Mouse (Mus musculus): ENCODE measurements around the gene Larp4. TPM values are rescaled to one million over a fixed set of nuclear protein-coding genes. Genes with fewer than 3 reads are reported as not detected.

Gene Larp4
- polyA plus RNA-seq, 1 experiment from 2014 or later = 17.3 TPM

GRCm38 (mm10) chr15:100058143-100058542 lies 88.3 kb downstream of the Larp4 start:
- H3K9me3 ChIP-seq (ENCODE audit: low read length) = no peaks in the 10 kb centered on the region
- no peak for TF ChIP-seq CTCF (IDR thresholded peaks at IDR 0.05; ENCODE audit: low read depth)
- TF ChIP-seq EP300 (IDR thresholded peaks at IDR 0.05; ENCODE audit: low read depth) = peak; percentile 83
- peak; percentile 76 for ATAC-seq
- no peak overlapping the region for H3K4me2 ChIP-seq (ENCODE audit: low read depth, low read length)
- H3K9ac ChIP-seq (replicated peaks) = no peak overlapping the region
- no peak overlapping the region for H3K4me3 ChIP-seq (ENCODE audit: low read depth, low read length)
- no peaks in the 10 kb centered on the region for H3K27me3 ChIP-seq (ENCODE audit: insufficient read depth, low read length)
- DNase-seq = no peak
- 38% methylated on average over 3 of the region's 3 CpGs for WGBS (ENCODE audit: insufficient replicate concordance)
- 0 out of 2 replicates have a peak, but pooled peaks cover 3% of the 10 kb centered on the region for H3K36me3 ChIP-seq (replicated peaks; ENCODE audit: insufficient read depth, low read length)
- H3K4me1 ChIP-seq (ENCODE audit: insufficient read depth) = peaks cover 24% of the 10 kb centered on the region
- 0 out of 2 replicates have a peak overlapping the region, but pooled peaks have one; percentile 24 for H3K27ac ChIP-seq (ENCODE audit: low read depth)

- no peak overlapping the region for H3K9ac ChIP-seq (replicated peaks)
- DNase-seq (no peak), ATAC-seq (no peak)
- 62% methylated on average over 11 of the region's 11 CpGs for WGBS (ENCODE audit: insufficient replicate concordance)
- H3K36me3 ChIP-seq (replicated peaks; ENCODE audit: insufficient read depth, low read length) = 0 out of 2 replicates have a peak, but pooled peaks cover under 1% of the 10 kb centered on the region
- H3K4me3 ChIP-seq (ENCODE audit: low read depth, low read length) = no peak overlapping the region
- no peak overlapping the region for H3K27ac ChIP-seq (ENCODE audit: low read depth)
- peaks cover 28% of the 10 kb centered on the region for H3K4me1 ChIP-seq (ENCODE audit: insufficient read depth)
- no peaks in the 10 kb centered on the region for H3K27me3 ChIP-seq (ENCODE audit: insufficient read depth, low read length)
- TF ChIP-seq EP300 (IDR thresholded peaks at IDR 0.05; ENCODE audit: low read depth) (no peak), CTCF (IDR thresholded peaks at IDR 0.05; ENCODE audit: low read depth) (no peak)
- H3K9me3 ChIP-seq (ENCODE audit: low read length) = no peaks in the 10 kb centered on the region
- no peak overlapping the region for H3K4me2 ChIP-seq (ENCODE audit: low read depth, low read length)
Observed at GRCm38 (mm10) chr15:100058912-100059311, 89.0 kb downstream of the Larp4 start.

GRCm38 (mm10) chr15:100059626-100060311 lies 89.9 kb downstream of the Larp4 start:
- no peaks in the 10 kb centered on the region for H3K9me3 ChIP-seq (ENCODE audit: low read length)
- ATAC-seq (no peak), DNase-seq (no peak)
- no peaks in the 10 kb centered on the region for H3K27me3 ChIP-seq (ENCODE audit: insufficient read depth, low read length)
- no peak for TF ChIP-seq EP300 (IDR thresholded peaks at IDR 0.05; ENCODE audit: low read depth)
- H3K9ac ChIP-seq (replicated peaks) = no peak overlapping the region
- 79% methylated on average over 7 of the region's 7 CpGs for WGBS (ENCODE audit: insufficient replicate concordance)
- H3K36me3 ChIP-seq (replicated peaks; ENCODE audit: insufficient read depth, low read length) = no peaks in the 10 kb centered on the region
- no peak overlapping the region for H3K27ac ChIP-seq (ENCODE audit: low read depth)
- H3K4me2 ChIP-seq (ENCODE audit: low read depth, low read length) = no peak overlapping the region
- H3K4me1 ChIP-seq (ENCODE audit: insufficient read depth) = peaks cover 28% of the 10 kb centered on the region
- no peak overlapping the region for H3K4me3 ChIP-seq (ENCODE audit: low read depth, low read length)

GRCm38 (mm10) chr15:100060513-100061140 lies 90.8 kb downstream of the Larp4 start:
- H3K27ac ChIP-seq (ENCODE audit: low read depth) = peak overlapping the region; percentile 23; the same call in 1 of the 2 replicates
- ATAC-seq = no peak
- no peak overlapping the region for H3K9ac ChIP-seq (replicated peaks)
- H3K36me3 ChIP-seq (replicated peaks; ENCODE audit: insufficient read depth, low read length) = no peaks in the 10 kb centered on the region
- H3K4me3 ChIP-seq (ENCODE audit: low read depth, low read length) = no peak overlapping the region
- no peaks in the 10 kb centered on the region for H3K27me3 ChIP-seq (ENCODE audit: insufficient read depth, low read length)
- H3K4me2 ChIP-seq (ENCODE audit: low read depth, low read length) = 0 out of 2 replicates have a peak overlapping the region, but pooled peaks have one; percentile 7
- H3K4me1 ChIP-seq (ENCODE audit: insufficient read depth) = peaks cover 28% of the 10 kb centered on the region
- 54% methylated on average over 4 of the region's 4 CpGs for WGBS (ENCODE audit: insufficient replicate concordance)
- DNase-seq = no peak
- TF ChIP-seq CTCF (IDR thresholded peaks at IDR 0.05; ENCODE audit: low read depth) (no peak), EP300 (IDR thresholded peaks at IDR 0.05; ENCODE audit: low read depth) (no peak)
- no peaks in the 10 kb centered on the region for H3K9me3 ChIP-seq (ENCODE audit: low read length)

GRCm38 (mm10) chr15:100061377-100061776 lies 91.5 kb downstream of the Larp4 start:
- H3K4me2 ChIP-seq (ENCODE audit: low read depth, low read length) = no peak overlapping the region
- no peak for DNase-seq
- no peaks in the 10 kb centered on the region for H3K27me3 ChIP-seq (ENCODE audit: insufficient read depth, low read length)
- no peak overlapping the region for H3K4me3 ChIP-seq (ENCODE audit: low read depth, low read length)
- no peaks in the 10 kb centered on the region for H3K9me3 ChIP-seq (ENCODE audit: low read length)
- H3K4me1 ChIP-seq (ENCODE audit: insufficient read depth) = peaks cover 29% of the 10 kb centered on the region
- no peaks in the 10 kb centered on the region for H3K36me3 ChIP-seq (replicated peaks; ENCODE audit: insufficient read depth, low read length)
- H3K27ac ChIP-seq (ENCODE audit: low read depth) = no peak overlapping the region
- WGBS (ENCODE audit: insufficient replicate concordance) = 84% methylated on average over 3 of the region's 3 CpGs
- H3K9ac ChIP-seq (replicated peaks) = no peak overlapping the region
- ATAC-seq = no peak
- TF ChIP-seq CTCF (IDR thresholded peaks at IDR 0.05; ENCODE audit: low read depth) (no peak), EP300 (IDR thresholded peaks at IDR 0.05; ENCODE audit: low read depth) (no peak)

GRCm38 (mm10) chr15:100063229-100063773 lies 93.4 kb downstream of the Larp4 start:
- 81% methylated on average over 13 of the region's 13 CpGs for WGBS (ENCODE audit: insufficient replicate concordance)
- Histone ChIP-seq H3K4me1 (ENCODE audit: insufficient read depth) (peaks cover 32% of the 10 kb centered on the region), H3K27me3 (ENCODE audit: insufficient read depth, low read length) (no peaks in the 10 kb centered on the region), H3K36me3 (replicated peaks; ENCODE audit: insufficient read depth, low read length) (no peaks in the 10 kb centered on the region), H3K4me3 (ENCODE audit: low read depth, low read length) (no peak overlapping the region), H3K27ac (ENCODE audit: low read depth) (peak overlapping the region; percentile 44; the same call in 1 of the 2 replicates), H3K4me2 (ENCODE audit: low read depth, low read length) (no peak overlapping the region), H3K9me3 (ENCODE audit: low read length) (no peaks in the 10 kb centered on the region), H3K9ac (replicated peaks) (0 out of 2 replicates have a peak overlapping the region, but pooled peaks have one; percentile 11)
- DNase-seq = no peak
- TF ChIP-seq EP300 (IDR thresholded peaks at IDR 0.05; ENCODE audit: low read depth) (no peak), CTCF (IDR thresholded peaks at IDR 0.05; ENCODE audit: low read depth) (no peak)
- ATAC-seq = peak; percentile 20

Other genes starting within 250 kb of the Larp4 start
- gene Cox14, start 244.4 kb upstream of the Larp4 start, polyA plus RNA-seq (2015; fragmentation: Nextera tagmentation; extraction: Ambion mirVana) = 111 and 117 TPM in 2 replicates
- 6.7 and 7.0 TPM in 2 replicates for gene Cers5, start 197.2 kb upstream of the Larp4 start, polyA plus RNA-seq (2015; fragmentation: Nextera tagmentation; extraction: Ambion mirVana)
- 14.8 and 15.0 TPM in 2 replicates for gene Lima1, start 94.6 kb upstream of the Larp4 start, polyA plus RNA-seq (2015; fragmentation: Nextera tagmentation; extraction: Ambion mirVana)
- gene Fam186a, start 3.0 kb upstream of the Larp4 start, polyA plus RNA-seq (2015; fragmentation: Nextera tagmentation; extraction: Ambion mirVana) = not detected in 2 replicates
- gene Dip2b, start 68.6 kb downstream of the Larp4 start, polyA plus RNA-seq (2015; fragmentation: Nextera tagmentation; extraction: Ambion mirVana) = 2.1 and 2.3 TPM in 2 replicates